Mouse (Mus musculus): ENCODE results near the gene Pcsk4.

Pcsk4 gene

DNA sequence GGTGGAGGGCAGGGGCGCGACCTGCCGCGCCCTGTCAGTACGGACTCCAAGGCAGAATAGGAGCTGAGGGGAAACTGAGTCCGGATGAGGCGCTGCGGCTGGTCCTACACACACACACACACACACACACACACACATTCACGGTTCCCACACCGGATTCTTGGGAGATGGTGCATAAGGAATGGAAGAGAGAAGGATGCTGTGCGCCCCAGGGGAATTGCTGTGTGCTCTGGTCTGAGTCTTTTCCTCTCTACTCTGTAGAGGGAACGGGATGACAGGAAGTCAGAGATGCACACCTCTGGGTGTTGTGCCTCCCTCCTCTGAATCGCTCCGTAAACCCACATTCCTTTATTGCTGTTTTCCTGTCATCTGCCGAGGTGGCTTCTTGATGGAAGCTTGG lies 30.0 kb downstream of the Pcsk4 start:
- no peak for DNase-seq (ENCODE audit: low read depth, low spot score)

DNA sequence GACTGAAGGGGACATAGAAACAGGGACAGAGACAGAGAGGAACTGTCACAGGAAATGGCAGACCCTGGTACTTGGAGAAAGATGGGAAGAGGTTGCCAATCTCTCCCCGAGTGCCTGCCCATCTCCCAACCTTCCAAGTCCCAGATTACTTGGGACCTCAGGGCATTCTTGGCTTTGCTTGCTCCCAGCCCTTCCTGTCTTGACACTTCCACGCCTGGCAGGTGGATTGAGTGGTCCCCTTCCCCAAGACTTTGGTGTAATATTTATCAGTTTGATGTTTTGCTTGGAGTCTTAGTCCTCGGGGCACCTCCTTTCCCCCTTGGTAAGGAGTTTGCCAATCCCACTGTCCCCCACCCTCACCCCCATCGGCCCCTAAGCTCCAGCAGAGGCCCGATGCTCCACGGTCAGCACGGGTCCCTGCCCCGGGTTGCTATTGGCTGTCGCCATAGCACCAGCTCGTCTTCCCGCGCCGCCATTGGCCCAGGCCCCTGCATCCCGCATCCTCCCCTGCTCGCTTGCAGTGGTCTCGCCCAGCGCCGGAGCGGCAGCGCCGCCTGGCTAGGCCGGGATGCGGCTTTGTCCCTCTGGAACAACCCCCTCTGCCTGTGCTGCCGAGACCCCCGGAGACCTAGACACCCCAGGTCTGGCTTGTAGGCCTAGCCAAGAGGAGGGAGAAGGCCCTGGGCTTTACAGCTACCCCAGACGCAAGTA lies 30.6 kb downstream of the Pcsk4 start:
- DNase-seq (ENCODE audit: low read depth, low spot score), result no peak

DNA sequence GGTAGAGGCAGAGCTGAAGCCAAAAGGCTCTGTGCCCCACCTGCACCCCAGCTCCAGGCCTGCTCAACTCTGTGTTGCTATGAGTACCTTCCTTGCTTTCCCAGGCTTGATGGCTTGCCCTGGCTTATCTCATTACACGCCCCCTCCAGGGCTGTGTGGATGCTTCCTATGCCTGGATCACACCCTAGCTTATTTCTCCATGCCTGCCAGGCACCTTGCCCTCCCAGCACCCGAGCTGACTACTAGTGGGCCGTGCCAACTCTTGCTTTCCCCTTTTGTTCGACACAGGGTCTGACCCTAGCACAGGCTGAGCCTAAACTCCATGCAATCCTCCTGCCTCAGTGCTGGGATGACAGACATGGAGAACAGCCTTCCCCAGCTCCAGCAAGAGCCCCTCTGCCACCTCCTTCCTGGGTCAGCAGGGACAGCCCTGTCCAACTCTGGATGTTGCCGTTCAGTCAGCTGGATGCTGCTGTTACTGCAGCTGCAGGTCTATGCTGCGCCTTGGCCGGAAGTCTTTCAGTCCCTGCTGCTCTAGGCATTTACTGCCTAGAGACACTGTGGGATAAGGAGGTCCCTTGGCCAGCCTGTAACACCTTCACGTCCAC lies 31.7 kb downstream of the Pcsk4 start:
- DNase-seq (ENCODE audit: low read depth, low spot score), result no peak

- DNase-seq (ENCODE audit: low read depth, low spot score), result no peak
Observed at GRCm38 (mm10) chr10:80296824-80297223, 32.5 kb downstream of the Pcsk4 start.

DNA sequence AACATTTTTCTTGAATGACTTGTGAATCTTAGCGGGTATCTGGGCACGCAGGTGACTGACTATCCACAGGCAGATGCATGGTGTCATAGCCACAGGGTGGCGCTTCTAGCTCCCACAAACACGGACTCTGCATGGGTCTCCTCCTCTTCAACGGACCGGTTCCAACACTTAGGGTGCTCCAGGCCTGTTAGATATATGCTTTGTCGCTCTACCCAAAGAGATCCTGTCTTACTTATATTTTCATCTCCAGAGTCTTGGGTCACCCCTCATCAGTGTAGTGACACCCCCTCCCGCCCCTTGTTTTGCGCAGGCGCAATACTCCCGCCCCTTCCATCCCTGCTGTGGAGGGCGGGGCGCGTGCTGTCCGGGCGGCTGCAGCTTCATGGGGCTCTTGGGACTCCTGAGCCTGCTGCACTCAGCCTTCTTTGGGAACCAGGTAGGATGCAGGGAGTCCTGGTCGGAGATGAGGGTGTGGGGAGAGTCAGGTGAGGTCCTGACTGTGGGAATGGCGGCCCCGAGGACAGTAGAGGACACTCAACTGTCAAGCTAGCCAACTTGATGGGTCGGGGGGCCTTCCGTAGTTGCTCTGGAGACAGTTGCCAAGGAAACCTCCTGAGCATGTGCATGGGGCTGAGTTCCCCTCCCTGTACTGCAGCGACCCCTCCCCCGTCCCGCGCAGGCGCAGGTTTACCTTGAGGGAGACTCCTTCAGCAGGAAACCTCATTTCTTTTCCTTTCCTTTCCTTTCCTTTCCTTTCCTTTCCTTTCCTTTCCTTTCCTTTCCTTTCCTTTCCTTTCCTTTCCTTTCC lies 33.5 kb downstream of the Pcsk4 start, which contains the start of gene Apc2:
Gene Apc2 (plus strand): TSS at position 360 of the 808 bp plus-strand sequence.
- peak; percentile 57 for DNase-seq (ENCODE audit: low read depth, low spot score)

- DNase-seq (ENCODE audit: low read depth, low spot score), result no peak
Observed at GRCm38 (mm10) chr10:80294788-80295303, 34.5 kb downstream of the Pcsk4 start.

- peak; percentile 52 for DNase-seq (ENCODE audit: low read depth, low spot score)
Observed at GRCm38 (mm10) chr10:80294311-80294710, 35.0 kb downstream of the Pcsk4 start.

- peak; percentile 52 for DNase-seq (ENCODE audit: low read depth, low spot score)
Observed at GRCm38 (mm10) chr10:80293325-80293724, 36.0 kb downstream of the Pcsk4 start.

GRCm38 (mm10) chr10:80292251-80293146 lies 36.8 kb downstream of the Pcsk4 start, which contains the start of gene Rps15:
Gene Rps15 (plus strand): TSS chr10:80292453.
- peak; percentile 96 for DNase-seq (ENCODE audit: low read depth, low spot score)

DNA sequence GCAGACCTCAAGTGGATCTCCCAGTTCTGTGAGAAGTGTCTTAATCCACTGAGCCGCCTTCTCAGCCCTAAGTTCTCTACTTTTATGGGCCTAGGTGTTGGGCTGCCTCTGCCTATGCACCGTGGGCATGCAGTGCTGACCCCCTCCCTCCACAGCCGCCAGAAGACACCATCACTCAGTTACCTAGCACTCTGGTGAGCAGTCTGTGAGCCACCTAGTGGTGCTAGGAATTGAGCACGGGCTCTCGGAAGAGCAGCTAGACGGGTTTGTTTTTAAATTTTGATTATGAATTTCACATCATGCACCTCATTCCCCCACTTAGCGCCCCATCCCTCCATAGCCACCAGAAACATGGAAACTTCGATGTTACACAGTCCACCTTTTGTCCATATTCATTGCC lies 40.6 kb downstream of the Pcsk4 start:
- no peak for DNase-seq (ENCODE audit: low read depth, low spot score)

DNA sequence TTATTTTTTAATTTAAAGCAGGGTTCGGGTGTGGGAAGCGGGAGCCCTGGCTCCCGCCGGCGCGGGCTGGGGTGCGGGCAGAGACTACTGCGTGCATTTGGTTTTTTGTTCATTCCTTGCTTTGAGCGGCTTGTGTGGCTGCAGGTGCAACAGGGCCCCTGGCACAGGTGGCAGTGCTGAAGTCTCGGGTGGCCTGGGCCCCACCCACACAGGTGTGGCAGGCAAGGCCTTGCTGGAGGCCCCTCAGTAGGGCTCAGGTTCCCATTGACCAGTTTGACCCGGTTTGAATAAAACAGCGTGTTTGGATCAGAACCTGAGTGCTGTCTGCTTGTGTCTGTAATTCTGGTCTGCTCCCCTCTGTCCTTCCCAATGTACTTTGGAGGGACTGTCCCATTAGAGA lies 41.2 kb downstream of the Pcsk4 start:
- DNase-seq (ENCODE audit: low read depth, low spot score), result no peak

DNA sequence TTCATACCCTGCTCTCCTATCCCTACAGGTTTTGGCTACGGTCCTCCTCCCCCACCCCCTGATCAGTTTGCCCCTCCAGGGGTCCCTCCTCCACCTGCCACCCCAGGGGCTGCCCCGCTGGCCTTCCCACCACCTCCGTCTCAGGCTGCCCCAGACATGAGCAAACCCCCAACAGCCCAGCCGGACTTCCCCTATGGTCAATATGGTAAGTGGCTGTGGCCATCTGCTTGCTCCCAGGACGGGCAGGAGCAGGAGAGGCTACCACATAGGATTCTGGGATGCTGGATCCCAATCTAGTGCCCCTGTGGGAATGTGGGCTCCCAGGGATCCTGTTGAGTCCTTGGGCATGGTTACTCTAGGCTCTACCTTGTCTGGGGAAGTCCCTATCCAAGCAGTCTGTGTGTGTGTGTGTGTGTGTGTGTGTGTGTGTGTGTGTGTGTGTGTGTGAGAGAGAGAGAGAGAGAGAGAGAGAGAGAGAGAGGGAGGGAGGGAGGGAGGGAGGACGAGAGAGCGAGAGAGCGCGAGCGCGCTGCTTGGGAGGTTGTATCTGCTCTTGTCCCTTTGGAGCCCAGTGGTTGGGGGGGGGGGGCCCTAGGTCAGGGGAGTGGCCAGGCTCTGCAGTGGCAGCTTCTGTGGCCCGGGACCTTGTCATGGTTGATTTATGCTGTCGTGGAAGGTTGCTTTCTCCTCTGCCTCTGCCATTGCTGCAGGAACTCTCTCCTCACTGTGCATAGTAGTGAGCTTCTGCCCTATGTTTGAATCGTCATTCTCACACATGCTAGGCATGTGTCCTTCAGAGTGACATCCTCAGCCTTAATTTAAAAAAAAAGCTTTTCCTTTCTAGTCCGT lies 43.9 kb downstream of the Pcsk4 start:
- no peak for DNase-seq (ENCODE audit: low read depth, low spot score)

- no peak for DNase-seq (ENCODE audit: low read depth, low spot score)
Observed at GRCm38 (mm10) chr10:80282481-80283441, 46.5 kb downstream of the Pcsk4 start.

DNA sequence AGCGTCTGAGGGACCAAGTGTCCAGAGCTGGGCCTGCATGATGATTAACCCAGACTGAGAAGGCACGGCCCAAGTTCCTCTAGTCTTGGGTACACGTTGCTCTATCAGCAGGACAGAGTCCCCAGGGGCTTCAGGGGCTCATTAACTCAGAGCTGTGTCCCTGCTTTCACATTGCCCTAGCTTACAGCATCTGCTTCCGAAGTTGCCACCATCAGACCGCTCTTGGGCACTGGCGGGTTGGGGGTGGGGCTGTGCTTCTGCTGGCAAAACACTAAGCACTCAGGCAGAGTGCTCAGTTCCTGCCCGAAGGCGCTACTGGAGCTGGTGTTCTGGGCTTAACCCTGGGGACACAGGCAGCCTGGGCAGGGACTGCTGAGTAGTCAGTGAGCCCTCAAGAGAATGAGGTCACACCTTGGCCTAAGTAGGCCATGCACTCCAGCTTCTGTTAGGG lies 47.4 kb downstream of the Pcsk4 start:
- no peak for DNase-seq (ENCODE audit: low read depth, low spot score)

DNA sequence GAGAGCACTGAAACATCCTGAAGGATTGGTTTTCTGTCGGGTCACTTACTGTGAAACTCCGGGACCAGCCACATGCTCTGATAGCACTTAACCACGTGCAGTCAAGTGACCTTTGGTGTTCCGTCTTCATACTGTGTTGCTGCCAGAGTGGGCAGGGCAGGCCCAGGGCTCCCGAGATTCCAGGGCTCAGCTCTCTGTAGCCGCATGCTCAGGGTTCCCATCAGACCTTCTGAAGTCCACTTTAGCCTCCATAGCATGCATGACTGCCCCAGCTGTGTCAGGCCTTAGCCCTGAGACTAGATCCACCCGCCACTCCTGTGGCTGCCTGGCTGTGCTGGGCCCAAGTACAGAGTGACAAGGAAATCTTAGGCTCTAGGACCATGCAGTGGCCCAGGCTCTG lies 48.0 kb downstream of the Pcsk4 start:
- no peak for DNase-seq (ENCODE audit: low read depth, low spot score)

- DNase-seq (ENCODE audit: low read depth, low spot score), result no peak
Observed at GRCm38 (mm10) chr10:80279273-80279672, 50.0 kb downstream of the Pcsk4 start.

- DNase-seq (ENCODE audit: low read depth, low spot score), result no peak
Observed at GRCm38 (mm10) chr10:80278390-80278789, 50.9 kb downstream of the Pcsk4 start.

DNA sequence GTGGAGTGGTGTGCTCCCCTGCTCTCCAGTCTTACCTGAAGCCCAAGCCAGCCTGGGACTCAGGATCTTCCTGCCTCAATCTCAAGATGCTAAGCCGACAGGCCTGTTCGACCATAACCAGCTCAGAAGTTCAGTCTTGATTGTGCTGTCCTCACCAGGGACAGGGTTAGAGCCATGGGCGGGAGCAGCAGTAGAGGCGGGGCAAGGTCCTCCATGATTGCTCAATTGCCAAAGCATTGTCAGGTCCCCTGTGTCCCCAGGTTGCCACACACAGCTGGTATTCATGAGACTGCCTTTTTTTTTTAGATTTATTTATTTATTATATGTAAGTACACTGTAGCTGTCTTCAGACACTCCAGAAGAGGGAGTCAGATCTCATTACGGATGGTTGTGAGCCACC lies 53.1 kb downstream of the Pcsk4 start:
- DNase-seq (ENCODE audit: low read depth, low spot score), result no peak

- no peak for DNase-seq (ENCODE audit: low read depth, low spot score)
Observed at GRCm38 (mm10) chr10:80273847-80274246, 55.5 kb downstream of the Pcsk4 start.

All from 3T3-L1 (cell line).